Mouse (Mus musculus): ENCODE data around the gene Top1. TPM values are rescaled to one million over a fixed set of nuclear protein-coding genes. Genes with fewer than 3 reads are reported as not detected.

Gene Top1
- total RNA-seq, 1 experiment from 2014 or later, result 89.8 TPM

DNA sequence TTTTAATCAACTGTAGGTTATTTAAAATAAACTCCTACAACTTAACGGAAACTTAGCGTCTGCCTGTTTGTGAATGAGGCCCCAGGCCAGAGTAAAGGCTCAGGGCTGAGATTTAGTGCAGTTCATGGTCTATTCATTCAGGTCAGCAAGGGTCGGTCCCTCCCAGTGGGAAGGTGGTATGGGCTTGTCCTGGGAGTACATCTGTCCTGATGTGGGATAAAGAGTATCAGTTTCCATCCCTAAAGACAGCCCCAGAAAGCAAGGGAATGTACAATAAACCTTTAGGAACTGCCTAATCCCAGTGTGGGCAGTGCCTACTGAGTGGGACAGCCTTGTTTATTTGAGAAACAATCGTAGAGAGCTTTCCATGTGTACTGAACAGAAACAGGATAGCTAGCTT, 77.0 kb downstream of the Top1 start:
- no peak for DNase-seq

DNA sequence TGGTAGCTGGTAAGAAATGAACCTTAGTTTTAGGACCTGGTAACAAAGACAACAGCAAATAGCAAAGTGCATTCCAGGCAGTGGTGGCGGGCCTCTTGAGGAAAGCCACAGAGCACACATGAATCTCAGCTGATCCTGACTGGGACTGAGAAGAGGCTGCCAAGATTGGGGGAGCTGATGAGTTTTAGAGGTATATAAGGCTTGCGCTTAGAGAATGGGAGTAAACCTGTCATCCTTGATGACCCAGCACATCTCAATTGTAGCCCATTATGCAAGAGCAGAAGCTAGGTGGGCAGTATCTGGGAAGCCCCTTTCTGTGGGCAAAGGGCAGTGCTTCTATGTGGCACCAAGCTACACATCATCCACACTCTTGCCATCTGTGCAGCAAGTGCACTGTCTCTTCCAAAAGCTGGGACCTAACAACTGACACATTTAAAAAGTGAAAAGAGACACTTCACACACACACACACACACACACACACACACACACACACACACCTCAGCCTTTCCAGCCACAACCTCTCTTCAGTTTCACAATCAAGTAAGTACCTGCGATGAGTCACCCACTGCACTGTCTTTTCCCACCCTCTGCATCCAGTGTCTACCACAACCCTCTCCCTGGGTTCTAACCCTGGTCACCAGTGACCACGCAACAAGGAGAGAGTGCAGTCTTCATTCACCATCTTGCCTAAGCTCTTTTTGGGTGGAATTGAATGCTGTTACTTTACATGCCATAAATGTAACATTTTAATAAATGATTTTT, 78.1 kb downstream of the Top1 start:
- no peak for DNase-seq

DNA sequence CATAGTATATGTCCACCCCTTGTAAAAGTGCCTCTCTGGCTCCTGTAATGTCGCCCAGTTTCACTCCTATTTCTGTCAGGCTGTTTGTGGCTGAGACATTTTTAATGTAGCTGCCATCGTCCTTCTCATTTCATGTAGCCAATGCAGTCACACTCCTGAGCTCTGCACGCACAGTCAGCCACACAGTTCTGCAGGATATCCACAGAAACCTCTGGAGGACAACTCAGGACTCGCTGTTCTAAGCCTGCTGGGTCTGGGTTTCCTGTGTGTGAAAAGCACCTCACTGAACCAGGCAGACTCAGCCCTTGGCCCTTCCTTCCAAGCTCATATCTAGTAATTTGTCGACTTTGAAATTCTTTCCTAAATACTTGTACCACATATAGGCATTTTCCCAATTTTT, 78.8 kb downstream of the Top1 start:
- no peak for DNase-seq

DNA sequence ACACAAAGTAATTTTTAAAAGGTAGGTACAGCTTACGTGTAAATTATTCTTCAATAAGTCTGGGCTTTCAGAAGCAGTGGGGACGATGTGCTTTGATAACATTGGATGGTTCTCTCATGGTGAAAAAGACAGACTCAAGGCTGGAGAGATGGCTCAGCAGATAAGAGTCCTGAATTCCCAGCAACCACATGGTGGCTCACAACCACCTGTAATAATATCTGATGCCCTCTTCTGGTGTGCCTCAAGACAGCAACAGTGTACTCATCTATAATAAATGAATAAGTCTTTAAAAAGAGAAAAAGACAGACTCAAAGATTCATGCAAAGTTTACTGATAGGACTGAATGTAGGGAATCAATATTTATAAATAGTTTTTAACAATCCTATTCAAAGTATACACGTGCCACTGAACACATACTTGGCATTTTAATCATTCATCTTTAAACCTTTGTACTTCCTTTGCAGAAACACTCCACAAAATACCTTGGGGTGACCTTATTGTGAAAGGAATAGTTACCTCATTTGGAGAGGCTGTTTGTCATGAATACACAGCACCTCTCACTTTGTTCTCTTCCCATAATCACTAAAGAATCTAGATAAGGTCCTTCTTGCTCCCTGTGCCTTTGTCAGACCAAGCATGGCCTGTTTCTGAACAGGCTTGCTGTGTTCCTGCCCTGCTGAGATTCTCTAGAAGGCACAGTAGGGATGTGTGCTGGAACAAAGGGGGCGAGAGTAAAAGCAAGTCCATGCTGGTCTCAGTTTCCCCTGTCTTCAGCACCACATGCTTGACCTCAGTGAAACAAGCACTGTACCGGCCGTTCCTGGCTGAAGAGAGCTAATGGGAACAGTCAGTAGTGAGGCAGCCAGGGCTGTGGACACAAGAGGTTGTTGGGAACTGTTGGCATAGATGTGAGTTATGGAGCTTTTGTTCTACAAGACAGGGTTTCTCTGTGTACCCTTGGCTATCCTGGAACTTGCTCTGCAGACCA, 80.5 kb downstream of the Top1 start:
- DNase-seq, result no peak

DNA sequence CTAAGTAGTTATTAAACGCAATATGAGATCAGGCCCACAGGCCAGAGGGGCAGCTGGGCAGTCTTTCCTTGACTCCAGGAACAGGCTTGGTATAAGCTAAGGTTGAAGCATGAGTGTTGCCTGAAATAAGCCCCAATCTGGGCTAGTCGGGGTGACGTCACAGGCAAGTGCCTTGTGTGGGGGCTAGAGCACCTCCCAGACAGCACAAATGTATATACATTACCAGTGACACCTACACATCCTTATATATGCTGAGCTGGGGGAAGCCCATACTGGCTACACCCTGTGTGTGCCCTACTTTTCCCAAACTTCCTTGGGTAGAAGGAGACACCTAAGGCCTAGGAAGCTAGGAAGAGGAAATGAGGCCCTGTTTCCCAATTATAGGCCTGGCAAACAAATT, 83.3 kb downstream of the Top1 start:
- DNase-seq, result no peak

DNA sequence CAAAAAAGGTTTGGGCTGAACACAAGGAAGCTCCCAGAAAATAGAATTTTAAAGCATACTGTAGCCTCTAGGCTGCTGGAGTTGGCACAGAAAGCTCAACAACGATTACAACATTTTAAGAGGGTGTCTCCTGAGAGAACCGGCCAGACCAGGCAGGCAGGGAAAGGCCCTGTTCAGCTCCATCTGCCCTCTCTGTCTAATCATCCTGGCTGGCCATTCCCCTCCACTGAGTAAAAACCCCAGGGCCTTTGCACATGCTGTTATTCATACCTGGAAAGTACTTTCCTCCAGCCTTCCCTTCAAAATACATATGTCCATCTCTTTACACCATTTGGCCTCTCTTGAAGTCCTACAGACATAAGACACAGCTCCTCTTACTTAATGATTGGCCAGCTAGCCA, 83.7 kb downstream of the Top1 start:
- DNase-seq, result no peak

DNA sequence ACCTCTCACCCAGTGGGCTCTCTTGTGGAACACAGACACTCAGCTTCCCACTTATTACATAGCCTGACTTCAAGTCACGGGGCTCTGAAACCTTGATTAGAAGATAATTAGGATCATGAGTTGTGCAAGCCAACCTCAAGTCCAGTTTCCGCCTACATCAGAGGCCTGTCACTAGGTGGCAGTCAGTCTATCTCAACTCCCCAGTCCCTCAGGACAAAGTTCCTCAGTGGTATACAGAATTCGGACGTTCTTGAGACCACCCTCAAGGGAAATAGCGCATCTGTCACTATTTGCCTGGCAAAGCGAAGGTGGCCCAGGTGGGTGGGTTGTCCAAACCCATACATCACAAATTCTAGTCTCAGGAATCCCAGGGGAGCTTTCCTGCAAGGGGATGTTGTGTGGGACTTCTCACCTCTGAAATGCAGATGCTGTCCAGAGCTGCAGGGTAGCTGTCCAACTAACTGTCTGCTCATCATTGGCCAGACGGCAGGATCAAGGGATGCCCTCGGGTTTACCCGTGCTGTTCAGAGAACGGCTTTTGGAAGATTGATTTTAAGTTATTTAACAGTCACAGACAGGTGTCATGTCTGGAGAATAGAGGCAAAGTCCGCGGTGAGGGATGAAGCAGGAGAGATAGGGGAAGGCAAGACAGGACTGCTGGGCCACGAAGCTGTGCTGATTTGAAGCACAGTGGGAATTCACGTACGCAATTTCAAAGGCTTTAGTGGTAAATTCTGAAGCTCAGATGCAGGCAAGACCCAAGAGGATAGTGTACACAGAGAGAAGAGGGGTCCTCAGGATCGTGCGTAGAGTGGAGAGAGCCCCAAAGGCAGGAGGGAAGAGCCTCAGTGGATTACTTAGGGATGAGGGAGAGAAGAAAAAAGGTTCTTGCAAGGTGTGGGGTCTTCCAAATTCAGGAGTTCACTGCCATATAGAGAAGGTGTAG, 84.4 kb downstream of the Top1 start:
- DNase-seq, result no peak

DNA sequence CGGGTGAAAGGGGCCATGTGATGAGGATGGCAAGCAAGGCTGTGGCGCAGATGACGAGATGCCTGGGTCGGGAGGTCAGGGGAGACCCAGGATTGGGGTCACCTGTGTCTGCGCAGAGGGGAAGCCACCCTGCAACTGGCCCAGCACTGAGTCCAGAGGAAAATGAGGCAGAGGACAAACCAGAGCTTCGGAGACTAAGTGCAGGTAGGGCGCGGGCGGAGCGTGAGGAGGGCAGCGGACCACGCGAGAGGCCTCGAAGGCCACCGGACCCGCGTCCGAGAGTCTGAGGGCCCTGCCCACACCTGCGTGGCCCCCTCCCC, 85.1 kb downstream of the Top1 start:
- DNase-seq, result no peak

DNA sequence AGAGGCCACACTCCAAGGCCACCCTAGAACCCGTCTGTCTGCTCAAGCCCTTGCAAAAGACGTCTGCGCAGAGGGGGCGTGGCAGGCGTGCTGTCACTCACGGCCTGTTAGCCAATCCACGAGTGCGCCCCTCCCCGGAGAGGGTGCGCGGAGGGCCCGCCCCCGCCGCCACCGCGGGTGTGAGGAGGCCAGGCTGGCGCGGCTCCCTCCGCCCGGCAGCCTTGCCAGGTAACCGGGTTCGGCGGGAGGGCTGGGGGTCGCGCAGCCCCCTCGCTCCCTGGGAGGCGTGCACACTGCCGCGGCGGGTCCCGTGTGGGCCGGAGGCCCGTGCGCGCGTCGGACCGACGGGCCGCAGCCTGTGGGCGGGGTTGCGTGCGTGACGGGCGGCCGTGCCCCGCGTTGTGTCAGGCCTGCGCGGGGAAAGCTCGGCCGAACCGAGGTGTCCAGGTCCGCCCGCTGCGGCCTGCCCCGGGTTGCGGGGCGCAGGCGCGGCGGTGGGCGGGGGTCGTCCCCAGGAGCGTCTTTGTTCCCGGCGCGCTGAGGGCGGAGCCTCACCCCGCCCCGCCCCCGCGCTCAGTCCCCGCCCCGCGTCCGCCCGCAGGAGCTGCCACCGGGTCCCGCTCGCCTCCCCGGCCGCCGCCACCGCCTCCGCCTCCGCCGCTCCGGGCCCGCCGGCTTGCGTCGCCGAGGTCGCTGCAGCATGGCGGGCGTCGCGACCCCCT, 85.6 kb downstream of the Top1 start, which contains the start of gene Plcg1:
Plcg1 (plus strand) TSS at position 184 of the 722 bp plus-strand sequence.
- peak; percentile 94 for DNase-seq

DNA sequence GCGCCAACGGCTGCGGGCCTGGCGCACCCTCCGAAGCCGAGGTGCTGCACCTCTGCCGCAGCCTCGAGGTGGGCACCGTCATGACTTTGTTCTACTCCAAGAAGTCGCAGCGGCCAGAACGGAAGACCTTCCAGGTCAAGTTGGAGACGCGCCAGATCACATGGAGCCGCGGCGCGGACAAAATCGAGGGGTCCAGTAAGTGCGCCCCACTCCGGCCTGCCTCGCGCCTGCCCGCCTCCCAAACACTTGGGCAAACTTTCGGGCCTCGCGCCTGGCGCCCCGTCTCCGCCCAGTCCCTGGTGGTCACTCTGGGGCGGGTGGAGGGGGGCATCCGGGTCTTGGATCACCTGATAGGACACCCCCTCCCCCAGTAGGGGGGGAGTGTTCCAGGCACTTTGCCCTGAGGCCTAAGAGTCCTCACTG, 86.2 kb downstream of the Top1 start:
- DNase-seq, result peak; percentile 59

DNA sequence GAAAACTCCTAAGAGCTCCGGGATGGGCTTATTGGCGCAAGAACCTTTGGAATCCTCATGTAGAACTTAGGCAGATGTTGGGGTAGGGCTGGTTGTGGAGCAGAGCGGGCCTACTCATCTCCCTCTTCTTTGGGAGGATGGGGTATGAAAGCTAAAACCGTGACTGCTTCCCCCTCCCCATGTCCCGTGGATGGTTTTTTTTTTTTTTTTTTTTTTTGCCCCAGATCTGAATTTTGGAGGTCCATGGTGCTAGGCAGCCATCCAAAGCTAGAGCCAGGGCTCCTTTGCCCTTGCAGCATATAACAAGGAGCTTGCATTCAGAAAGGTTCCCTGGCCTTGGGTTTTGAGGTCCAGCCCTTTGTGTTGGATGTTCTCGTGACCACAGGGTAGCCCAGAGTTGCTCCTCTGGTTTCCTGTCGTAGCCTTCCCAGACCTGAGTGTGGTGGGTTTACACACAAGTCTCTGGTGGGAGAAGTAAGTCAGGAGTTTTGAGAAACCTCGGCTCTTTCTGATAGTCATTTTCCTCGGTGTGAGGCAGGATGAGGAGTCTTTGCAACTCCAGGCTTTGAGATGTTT, 86.8 kb downstream of the Top1 start:
- no peak for DNase-seq

DNA sequence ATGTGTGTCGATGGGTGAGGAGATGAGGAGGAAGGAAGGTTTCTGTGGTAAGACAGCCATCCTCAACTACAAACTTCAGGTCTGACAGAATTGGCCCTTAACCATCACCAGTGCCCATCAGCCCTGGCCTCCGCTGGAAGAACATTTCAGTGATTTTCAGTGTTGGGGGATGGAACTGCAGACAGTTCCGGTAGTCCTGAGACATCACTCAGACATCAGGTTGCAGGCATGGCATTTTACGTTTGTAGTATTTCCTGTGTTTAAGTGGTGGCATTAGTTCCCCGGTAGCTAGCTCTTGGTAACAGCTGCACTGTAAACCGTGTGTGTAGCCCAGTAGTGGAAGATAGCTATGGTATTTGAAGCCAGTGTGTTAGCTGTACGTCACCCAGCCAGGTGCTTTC, 87.4 kb downstream of the Top1 start:
- DNase-seq, result no peak

DNA sequence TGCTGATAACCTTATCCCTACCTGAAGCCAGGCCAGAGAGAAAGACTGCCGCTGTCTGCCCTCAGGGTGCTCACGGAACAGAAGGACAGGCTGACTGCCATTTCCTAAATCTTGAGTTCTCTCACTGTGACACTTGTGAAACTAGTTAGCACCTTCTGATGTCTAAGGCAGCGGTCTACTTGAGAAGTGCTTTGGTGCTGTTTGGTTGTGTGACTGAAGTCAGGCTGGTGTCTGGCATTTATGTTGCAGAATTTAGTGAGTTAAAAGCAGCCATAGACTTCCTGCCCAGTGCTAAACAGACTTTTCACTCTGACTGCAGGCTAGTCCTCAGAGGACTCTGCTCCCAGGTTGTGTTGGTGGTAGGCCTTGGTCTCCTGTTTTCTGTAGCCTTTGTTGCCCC, 88.6 kb downstream of the Top1 start:
- DNase-seq, result no peak

DNA sequence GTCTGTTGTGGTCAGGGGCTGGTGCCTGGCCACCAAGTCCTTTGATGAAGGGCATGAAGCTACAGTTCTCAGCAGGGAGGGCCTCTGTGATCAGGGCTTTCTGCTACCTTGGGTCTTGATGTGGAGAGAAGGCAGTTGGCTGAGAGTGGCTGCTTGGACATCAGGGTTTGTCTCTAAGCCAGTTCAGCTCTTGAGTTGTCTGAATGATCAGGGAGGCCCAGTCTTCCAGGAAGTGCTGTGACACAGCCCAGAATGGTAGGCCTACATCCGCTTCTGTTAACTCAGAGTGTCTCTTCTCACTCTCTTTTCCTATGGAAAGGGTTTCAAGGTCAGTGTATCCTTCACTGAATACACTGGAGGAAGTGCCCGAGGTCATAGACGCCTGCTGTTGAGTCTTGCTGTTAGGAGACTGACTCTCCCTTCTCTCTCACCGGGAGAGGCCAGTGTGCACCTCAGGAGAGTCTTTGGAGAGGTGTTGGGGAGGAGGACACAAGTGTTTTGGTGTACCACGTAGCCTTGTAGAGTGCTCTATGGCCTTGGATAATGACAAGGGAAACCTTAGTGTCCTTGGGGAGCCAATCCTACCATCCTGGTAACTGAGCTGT, 90.1 kb downstream of the Top1 start:
- no peak for DNase-seq

DNA sequence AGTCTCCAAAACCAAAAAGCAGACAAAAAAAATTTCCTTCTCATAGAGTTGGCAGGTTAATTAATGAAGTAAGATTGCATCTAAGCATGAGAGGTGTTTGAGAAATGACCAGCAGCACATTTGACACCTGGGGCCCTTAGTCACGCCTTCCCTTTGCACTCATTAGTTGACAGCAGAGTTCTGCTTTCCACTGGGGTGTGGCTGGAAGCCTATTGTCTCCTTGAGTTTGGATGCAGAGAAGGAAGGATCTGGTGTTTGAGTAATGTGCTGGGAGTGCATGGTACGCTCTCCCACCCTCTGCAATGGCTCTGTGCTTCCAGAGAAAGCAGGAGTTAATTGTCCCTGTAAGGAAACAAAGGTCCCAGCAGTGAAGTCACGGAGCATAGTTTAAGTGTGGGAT, 90.8 kb downstream of the Top1 start:
- no peak for DNase-seq

DNA sequence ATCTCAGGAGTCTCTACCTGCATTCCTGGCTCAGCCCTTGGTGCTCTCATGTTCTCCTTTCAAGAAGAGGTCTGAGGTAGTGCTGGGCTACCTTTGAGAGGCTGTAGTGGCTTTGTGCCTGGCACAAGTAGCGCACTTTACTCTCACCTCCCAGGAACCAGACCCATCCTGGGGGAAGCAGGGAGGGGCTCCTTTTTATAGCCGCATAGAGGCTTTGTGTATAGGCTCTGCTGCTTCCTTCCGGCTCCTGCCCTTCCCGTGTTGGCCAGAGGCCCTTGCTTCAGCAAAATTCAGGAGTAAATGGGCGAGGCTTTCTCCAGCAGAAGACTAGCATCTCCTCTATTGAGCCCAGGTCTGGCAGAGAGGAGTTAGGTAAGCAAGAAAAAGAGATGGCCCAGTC, 92.7 kb downstream of the Top1 start:
- peak; percentile 2 for DNase-seq

DNA sequence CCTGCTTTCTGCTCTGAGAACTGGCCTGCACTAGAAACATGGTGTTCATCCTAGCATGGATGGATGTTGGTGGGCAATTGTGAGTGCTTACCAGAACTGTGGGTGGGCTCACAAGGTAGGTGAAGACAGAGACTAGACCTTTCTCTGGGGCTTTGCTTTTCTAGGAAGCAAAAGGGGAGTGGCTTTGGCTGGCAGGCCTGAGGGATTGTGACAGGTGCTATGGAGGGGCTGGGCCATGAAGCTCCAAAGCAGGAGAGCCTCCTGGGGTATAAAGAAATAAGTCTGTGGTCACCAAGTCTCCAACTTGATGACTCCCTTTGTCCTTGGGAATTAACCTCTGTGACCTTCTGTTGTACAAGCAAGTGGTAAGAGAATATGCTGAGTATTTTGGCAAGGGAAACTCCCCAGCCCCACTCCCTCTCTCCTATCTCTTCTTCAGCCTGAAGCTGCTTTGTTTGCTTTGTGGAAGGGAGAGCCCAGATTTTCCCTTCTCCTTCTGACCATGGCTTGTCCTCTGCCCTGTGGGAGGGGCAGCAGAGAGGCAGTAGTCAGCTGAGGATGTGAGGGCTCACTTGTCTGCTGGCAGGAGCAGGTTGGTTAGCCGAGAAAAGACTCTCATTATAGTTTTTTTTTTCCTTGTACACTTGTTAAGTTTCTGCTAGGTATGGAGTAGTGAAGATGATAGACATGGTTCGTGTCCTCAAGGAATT, 94.1 kb downstream of the Top1 start:
- peak; percentile 1 for DNase-seq

DNA sequence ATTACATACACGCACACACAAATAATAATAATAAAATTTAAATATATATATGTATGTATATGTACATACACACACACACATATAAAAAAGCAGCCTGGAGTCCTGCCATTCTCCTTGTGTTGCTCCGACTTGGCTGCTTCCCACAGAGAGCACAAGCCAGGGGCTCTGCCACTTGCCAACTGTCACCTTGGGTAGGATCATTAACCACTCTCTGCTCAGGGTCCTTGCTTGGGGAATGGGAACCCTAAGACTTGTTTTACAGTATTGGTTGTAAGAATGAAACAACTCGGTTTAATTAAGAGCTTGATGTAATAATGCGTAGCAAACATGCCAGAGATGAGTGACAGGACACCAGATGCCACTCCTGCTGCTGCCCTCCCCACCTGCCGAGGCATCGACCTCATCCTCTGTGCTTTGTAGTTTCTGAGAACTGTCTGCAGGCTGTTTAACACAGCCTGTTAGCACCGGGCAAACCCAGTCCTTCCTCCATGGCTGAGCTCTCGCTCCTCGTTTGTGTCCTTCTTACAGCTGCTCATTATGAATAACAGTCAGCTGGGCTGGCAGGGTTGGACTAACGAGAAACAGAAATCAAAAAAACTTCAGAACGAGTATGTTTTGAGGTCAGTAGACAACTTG, 95.0 kb downstream of the Top1 start:
- DNase-seq, result peak; percentile 0

DNA sequence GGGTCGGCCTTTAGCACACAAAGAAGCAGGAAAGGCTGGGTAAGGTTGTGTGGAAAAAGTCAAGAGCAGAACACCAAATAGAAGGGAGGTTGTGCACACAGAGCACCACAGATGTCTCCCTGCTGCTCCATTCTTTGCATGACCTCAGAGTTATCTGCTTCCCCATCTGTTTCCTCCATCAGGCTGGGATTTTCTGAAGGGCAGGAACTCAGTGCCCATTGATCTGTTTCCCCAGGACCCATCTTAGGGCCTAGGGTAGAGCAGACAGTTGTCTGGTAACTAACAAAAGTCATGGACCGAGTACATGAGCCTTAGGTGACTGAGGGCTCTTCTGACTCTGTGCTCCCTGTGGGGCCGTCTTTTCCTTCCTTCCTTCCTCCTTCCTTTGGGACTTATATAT, 95.9 kb downstream of the Top1 start:
- DNase-seq, result no peak

DNA sequence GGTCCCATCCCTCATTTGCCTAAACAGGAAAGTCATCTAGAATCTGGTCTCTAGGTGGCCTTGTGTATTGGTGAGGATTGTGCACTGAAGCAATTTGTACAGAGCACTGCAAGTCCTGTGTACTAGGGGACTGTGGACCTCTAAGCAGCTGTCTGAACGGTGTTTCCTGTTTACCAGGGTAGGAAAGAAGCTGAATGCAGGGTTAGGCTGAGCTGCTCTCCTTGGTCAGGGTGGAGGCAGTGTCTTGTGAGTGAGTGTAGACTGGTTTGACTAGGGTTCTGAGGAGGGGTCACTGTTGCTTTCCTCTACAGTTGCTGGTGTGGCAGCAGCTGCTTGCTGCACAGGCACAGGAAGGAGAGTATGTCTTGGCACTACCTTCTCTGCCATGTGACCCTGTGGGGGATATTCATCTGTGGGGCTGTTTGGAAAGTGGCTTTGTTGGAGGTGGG, 96.5 kb downstream of the Top1 start:
- peak; percentile 3 for DNase-seq

Data from adrenal gland, postnatal 25 days (tissue).